Mouse (Mus musculus) kidney, adult 2 months (tissue): Measurements from ENCODE around the gene Snrpg.

ENCODE experiments used
- CTCF ChIP-seq: fragments of 200-500 bp; conservative IDR thresholded peaks from 2 replicates; pipeline ENCODE4 v1.5.1; 2011; ENCODE audit warnings: low read depth, mild to moderate bottlenecking, control low read depth, low read length, moderate library complexity, mixed read lengths; ENCODE audit not compliant: insufficient read depth, insufficient read length
- POLR2A ChIP-seq: fragments of 200-500 bp; IDR thresholded peaks from one replicate; pipeline ENCODE4 v1.6.1; 2011; ENCODE audit warnings: low read depth, low read length, control low read depth

DNA sequence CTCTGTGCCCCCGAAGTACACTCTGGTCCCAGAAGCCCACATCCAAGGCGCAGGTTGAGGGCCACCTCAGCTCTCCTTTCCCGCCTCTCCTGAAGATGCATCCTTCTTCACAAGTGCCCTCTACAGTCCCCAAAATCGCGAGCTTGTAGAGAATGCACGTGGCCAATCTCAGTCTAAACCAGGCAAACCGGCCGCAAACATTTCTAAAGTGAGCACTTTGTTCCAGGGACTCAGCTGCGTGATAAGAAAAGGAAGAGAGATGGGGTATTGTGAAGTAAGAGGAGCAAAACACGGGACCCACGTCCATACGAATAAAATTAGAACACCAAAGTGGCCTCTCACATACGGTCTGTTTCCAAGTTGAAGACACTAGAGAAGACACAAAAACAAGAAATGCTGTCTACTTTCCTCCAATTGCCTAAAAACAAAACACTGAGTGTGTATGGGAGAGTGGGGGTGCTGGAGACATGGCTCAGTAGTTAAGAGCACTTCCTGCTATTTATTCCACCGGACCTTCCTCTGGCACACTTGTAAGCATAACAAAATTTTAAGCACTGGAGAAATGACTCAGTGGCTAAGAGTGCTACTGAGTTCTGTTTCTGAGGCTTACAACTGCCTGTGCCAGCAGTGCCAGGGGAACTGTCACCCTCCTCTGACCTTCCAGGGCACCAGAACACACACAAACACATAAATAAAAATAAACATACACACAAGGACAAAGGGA lies 26.3 kb downstream of the Snrpg start:
- TF ChIP-seq CTCF, result no peak
- no peak for TF ChIP-seq POLR2A
